Mouse (Mus musculus): ENCODE results near the gene Micall2. TPM values are rescaled to one million over a fixed set of nuclear protein-coding genes. Genes with fewer than 3 reads are reported as not detected.
"Not testable (repeated sequence)": the region's sequence is repeated elsewhere in the genome, so short reads cannot be mapped to it uniquely, and the experiment has no call there.

Gene Micall2
- total RNA-seq, 2 experiments from 2014 or later, result 2.5 to 8.0 TPM

DNA sequence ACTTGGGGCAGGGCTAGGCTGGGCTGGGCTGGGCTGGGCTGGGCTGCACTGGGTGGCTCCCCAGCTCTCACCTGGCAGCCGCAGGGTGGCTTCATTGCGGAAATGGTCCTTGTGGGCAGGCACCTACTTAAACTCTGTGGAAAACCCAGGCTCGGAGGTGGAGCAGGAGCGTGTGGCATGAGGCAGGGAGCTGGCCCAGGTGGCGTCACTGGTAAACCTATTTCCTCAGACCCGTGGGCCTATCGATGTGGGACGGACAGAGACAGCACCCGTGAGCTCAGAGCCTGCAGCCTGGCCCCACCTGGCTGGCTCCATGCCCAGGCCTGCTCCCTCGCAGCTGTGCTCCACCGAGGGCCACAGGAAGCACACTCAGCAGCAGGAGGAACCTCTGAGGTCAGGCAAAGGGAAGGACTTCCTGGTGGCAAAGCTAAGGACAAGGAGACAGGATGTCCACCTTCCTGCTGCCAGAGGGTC lies 3.5 kb downstream of the Micall2 start:
- ATAC-seq (replicated peaks; ENCODE audit: poor library complexity), result peak; percentile 12; the same call in 1 of the 2 replicates

DNA sequence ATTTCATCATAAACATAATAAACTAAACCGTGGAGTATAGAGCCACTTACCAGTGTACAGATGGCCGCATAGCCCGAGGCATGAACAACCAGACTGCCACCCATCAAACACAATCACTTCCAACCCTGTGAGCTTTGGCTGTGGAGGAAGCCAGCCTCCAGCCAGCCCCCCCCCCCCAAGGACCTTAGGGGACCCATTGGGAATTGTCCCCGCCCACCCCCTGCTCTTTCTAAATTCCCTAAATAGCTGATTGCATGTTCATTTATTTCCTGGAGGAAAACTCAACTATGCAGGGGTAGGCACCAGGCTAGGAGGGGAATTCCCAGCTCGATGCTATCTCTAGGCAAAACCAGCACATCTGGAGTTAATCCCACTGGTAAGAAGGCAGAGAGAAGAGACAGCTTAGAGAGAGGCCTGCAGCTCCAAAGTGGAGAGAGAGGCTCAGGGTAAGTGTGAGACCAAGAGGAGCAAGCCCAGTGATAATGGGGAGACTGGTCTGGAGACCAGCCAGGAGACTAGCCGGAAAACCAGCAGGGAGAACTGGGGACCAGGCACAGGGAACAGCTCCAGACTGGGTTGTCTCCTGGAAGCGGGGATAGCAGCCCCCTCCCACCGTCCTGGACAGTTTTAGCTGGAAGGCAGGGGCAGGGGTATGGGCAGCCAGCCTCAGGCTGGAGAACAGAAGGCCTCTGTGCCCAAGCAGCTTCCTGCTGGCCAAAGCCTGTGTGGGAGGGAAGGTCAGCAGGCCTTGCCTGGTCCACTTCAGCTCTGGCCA lies 5.2 kb downstream of the Micall2 start:
- ATAC-seq (replicated peaks; ENCODE audit: poor library complexity), result no peak

DNA sequence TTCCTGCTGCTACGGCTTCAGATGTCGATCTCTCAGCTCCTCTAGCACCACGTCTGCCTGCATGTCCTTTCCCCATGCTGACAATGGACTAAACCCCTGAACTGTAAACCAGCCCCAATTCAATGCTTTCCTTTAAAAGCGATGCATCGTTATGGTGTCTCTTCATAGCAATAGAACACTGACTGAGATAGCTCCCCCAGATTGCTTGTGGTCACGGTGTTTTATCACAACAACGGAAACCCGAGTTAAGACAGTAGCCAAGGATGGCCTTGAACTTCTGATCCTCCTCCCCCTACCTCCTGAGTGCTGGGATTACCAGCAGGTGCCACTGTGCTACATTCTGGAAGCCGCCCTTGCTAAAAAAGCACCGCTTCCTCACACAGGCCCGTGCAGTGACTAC lies 8.9 kb downstream of the Micall2 start:
- ATAC-seq (replicated peaks; ENCODE audit: poor library complexity), result peak; percentile 25

DNA sequence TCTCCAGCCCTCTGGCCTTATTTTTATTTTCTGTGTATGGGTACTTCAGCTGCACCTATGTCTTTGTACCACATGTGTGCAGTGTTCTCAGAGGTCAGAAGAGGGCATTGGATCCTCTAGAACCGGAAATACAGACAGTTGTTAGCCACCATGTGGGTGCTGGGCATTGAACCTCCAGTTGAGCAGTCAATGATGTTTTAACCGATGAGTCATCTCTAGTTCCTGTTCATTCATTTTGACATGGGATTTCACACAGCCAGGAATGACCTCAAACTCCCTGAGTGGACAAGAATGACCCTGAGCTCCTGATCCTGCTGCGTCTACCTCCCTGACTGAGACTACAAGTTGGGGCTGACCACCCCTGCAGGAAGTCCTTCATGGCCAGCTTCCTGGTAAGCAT lies 9.9 kb downstream of the Micall2 start:
- ATAC-seq (replicated peaks; ENCODE audit: poor library complexity), result peak; percentile 27

DNA sequence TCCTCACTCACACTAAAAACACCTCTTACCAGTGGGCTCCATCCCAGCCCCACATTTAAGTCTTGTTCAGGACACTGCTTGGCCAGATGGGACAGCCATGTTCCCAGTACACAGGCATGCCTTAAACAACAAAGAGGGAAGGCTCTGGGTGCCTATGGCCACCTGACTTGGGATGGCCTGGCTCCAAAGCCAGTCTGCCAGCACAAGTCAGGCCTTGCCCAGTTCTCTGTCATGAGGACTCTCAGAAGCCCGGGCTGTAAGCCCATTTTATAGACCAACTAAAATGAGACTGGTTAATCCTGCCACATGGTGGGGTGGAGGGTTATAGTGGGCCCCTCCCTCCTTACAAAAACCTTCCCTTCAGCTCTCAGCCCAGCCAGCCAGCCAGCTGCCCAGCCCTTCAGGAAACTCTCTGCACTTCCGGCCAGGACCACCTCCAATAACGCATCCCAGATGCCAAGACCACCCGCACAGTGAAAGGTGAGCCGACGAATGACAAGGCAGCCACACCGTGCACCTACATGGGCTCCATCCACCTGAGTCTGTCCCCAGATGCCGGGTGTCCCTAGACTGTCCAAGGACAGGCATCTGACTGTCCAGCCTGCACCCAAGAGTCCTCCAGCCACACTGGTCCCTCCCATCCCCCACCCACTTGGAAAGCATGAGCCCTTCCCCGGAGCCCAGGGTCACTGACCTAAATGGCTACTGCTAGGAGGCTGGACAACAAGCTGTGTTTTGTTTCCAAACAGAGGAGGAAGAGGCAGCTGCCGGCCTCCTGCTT lies 11.6 kb downstream of the Micall2 start:
- ATAC-seq (replicated peaks; ENCODE audit: poor library complexity), result no peak

DNA sequence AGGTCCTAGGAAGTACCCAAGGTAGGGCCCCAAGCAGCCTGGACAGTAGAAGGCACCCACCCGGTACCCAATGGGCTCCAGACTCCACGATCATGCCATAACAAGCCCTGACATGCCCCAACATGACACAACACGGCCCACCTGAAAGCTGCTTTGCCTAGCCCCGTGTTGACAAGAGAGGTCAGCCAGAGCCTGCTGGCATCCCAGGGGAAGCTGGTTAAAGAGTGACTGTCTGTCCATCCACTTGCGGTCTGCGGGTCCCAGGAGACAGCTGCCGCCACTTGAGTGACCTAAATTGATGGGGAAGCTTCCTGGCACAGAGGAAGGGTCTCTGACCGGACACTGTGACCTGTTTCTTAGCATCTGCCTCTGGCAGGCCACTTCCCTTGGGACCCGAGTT lies 13.0 kb downstream of the Micall2 start:
- no peak; the same call in 1 of the 2 replicates for ATAC-seq (replicated peaks; ENCODE audit: poor library complexity)

DNA sequence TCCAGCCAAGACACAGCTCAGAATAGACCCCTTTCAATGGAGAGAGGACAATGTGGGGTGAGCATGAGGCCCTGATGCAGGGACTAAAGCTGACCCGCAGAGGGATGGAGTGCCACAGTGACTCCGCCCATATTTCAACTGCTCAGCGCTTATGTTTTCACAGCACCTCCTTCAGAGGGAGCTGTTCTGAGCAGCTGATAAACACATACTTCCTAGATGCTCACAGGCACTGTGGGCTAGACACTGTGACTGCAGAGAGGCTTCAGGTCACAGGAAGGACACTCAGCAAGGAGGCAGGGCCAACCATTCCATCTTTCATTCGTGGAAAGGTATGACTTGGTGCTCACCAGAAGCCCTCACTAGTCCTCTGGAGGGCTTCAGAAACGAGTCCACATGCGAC lies 13.4 kb downstream of the Micall2 start:
- ATAC-seq (replicated peaks; ENCODE audit: poor library complexity), result peak; percentile 76

DNA sequence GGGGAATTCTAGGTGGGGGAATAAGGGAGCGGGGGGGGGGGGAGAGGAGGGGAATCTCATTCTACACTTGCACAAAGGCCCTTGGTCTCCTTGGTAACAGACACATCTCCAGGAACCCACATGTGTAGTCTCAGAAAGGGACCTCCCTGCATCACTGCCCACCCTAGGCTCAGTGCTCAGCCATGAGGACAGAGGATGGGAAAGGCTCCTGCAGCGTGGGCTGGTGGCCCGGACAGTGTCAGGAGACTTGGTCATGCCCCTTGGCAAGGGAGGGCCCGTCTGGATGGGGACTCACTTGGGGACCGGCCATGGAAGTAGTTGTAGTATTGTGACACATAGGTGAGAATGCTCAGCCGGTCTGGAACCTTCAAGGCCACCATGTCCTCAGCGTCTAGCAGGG lies 17.2 kb downstream of the Micall2 start:
- ATAC-seq (replicated peaks; ENCODE audit: poor library complexity), result no peak

DNA sequence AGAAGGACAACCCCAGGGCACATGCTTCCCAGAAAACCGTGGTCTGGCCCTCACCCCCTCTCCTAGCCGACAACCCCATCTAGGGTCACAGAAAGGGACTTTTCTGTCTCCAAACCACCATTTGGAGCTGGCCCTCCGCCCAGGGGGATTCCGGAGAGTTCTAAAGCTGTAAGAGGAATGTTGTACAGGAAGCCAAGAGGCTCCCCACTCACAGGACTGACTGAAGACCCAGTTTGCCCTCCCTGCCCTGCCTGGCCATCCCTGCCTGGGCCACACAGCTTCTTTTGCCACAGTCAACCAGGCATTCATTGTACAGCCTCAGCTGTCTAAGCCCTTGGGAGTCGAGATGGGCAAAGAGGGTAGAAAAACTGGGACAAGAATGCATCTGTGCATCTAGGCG lies 17.6 kb downstream of the Micall2 start:
- no peak for ATAC-seq (replicated peaks; ENCODE audit: poor library complexity)

DNA sequence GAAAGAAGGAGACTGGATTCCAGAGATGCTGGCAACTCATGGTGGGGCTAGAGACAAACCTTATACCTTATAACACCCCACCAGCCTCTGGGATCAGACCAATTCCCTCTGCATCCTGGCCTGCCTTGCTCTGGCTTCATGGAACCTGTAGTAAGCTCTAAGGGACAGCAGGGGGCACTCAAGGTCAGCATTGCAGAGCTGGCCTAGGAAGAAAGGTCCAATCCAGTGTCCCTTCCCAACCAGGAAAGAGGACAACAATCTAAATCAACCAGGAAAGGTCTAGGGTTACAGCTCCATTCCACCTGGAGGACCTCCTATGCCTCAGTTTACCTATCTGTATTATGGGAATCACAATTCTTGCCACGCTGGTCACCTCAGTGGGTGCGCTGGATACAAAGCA lies 18.4 kb downstream of the Micall2 start:
- ATAC-seq (replicated peaks; ENCODE audit: poor library complexity), result peak; percentile 86

DNA sequence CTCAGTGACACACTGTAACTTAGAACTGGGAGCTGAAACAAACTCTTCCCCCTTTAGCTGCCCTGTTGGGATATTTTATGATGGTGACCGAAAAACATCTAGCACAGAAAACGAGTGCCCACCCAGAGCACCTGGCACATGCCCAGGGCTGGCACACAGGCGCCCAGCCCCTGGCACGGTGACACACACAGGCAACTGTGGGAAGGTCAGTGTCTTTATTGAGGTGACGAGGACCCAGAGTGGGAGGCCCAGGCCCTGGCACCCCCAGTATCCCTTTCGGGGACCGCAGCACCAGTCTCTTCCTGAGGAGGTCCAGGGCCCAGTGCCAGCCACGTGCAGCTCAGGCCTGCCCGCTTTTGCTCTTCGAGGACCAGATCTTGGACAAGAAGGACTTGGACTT lies 29.6 kb downstream of the Micall2 start:
- ATAC-seq (replicated peaks; ENCODE audit: poor library complexity), result no peak

DNA sequence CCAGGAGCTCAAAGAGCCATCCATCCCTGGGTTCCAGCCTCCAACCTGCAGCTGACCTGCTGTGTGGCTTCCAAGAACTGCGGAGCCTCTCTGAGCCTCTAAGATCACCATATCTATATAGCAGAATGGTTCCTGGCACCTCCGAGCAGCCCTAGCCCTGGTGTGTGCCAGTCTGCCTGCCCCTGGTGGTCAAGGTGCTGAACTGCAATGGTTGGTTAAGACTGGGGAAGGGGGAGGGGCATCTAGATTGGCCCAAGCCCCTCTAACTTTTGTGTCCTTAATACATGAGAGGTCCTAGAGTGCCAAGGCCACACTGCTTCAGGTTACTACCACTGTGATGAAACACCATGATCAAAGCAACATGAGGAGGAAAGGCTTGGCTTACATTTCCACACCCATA lies 33.2 kb downstream of the Micall2 start:
- peak; percentile 83 for ATAC-seq (replicated peaks; ENCODE audit: poor library complexity)

DNA sequence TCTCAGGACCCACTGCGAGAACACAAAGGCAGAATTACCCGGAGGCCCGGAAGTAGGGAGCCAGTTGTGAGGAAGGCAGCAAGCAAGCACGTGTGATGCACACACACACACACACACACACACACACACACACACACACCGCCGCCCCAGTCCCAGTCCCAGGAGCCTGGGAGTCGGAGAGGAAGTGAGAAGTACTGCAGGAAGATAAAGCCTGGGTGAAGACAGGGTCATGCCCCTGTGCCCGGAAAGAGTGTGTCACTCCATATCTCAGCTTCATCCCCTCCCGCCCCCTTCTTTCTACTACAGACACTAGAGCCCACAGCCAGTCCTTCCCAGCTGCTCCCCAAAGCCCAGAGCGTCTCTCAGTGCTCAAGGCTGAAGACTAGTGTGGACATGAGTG lies 33.9 kb downstream of the Micall2 start:
- ATAC-seq (replicated peaks; ENCODE audit: poor library complexity), result peak; percentile 88

DNA sequence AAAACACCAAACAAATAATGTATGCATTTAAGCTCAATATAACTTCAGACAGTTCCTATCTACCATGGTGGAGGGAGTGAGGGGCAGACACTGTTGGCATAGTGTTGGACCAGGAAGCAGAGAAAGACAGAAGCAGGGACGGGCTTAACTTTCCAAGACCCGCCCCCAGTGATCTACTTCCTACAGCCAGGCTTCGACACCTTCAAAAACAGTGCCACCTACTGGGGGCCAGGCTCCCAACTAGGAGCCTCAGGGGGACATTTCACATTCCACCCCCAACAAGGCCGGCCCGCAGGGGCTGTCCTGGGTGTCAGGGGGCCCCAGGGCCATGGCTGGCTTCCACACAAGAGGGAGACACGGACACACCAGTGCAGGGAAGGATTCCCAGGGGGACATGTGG lies 39.2 kb downstream of the Micall2 start:
- ATAC-seq (replicated peaks; ENCODE audit: poor library complexity), result no peak

DNA sequence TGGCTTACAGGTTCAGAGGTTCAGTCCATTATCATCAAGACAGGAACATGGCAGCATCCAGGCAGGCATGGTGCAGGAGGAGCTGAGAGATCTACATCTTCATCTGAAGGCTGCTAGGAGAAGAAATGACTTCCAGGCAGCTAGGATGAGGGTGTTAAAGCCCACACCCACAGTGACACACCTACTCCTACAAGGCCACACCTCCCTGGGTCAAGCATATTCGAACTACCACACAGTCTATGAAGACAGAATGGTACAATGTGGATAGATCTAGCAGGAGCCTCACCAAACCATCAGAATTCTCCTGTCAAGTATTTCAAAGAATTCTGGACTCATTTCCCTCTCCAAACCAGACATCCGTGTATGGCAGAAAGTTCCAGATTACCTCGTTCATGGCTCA lies 40.3 kb downstream of the Micall2 start:
- not testable (repeated sequence) for ATAC-seq (replicated peaks; ENCODE audit: poor library complexity)

DNA sequence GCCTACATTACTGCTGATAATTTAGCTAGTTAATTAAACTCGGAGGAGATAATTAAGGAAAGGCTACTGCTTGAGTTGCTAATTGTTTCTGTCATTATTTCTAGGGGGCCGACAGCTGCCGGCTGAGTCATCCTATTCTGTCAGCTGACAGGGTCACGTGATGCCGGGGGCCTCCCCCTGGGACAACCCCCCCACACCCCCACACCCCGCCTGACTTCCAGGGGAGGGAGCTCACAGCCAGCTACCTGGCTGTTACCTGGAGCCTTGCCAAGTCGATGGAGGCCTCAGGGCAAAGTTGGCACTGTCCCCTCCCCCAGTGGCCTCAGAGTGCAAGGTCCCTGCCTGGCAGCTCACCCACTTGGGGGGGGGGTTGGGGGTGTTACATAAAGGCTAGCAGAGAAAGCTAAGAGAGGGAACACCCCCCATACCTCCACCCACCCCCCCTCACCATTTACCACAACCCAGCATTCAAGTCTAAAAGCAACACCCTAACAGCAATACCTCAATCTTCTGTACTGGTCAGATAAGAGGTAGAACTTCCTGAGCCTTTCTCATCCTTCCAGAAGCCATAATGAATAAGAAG lies 41.1 kb downstream of the Micall2 start:
- ATAC-seq (replicated peaks; ENCODE audit: poor library complexity), result peak; percentile 77

DNA sequence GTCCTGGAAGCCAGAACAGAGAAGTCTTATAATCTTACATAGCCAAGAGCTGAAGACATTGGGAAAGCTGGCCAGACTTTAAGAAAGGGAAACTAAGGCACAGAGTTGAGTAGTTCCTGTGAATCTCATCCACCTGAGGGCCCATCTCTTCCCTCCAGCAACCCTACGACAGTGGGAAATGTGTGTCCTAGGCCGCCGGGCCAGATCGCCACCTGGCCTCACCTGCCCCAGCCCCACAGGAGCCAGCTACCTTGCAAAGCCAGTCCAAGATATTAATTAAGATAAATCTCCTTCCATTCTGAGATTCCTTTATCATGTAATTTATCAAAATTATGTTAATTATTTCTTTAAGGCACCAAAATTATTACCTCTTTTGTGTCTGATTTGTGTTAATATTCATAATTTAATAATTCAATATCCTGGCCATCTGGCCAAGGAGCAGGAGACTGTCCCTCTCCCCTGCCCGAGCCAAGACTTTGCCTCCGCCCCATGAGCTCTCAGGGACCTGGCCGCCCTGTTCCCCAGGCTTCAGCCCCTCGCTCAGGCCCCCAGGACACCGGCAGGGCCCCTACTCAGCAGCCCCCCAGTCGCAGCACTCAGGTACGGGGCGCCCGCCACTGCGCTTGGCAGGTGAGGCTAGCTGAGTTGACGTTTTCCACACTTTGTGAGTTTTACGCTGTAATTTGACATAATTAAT lies 41.7 kb downstream of the Micall2 start:
- no peak for ATAC-seq (replicated peaks; ENCODE audit: poor library complexity)

DNA sequence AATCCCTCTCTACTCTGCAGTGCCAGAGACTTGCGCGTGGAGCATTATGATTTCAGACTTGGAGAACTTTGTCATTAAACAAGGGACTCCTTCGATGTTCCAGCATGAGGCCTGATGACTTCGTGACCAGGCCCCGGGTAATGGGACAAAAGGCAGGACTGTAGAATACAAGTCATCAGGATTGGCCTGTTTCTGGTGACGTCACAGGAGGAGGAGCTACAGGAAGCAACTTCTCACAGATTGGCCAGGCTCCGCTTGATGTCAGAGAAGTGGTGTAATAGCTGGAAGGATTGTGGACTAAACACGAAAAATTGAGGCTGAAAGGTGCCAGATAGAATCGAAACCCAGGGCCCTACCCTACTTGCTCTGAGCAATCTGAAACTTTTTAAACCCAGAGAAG lies 45.3 kb downstream of the Micall2 start:
- no peak for ATAC-seq (replicated peaks; ENCODE audit: poor library complexity)

DNA sequence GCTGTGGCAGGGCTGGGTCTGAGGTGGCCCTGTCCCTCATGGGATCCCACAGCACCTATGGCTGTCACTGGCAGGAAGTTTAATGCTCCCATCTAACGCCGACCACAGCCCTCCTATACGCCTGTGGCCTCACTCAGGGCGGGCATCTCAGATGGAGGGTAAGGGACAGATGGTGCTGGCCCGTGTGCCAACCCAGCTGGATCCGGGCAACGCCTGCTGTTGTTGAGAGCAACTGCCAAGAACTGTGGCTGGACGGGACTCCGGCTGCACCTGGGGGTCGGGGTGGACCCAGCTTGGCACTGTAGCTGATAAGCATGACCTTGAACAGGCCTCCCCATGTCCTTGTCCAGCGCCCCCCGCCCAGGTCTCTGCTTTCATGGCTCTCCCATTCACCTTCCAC lies 47.8 kb downstream of the Micall2 start:
- no peak for ATAC-seq (replicated peaks; ENCODE audit: poor library complexity)

DNA sequence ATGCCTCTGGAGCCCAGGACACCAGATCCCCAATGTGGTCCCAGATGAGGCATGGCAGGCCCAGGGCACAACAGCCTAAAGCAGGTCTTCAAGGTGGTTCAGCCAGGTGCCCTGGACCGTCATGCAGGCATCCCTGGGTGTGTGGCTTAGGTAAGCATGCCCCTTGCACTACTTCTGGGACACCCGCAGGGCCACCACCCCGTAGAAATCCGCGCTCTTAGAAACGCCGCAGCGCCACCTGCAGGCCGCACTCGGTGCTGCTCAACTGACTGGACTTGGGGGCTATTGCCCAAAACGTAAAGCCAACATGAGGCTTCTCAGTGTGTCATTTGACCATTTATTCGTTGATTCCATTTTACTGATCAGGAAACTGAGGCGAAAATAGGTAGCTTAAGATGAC lies 48.5 kb downstream of the Micall2 start:
- ATAC-seq (replicated peaks; ENCODE audit: poor library complexity), result peak; percentile 65

DNA sequence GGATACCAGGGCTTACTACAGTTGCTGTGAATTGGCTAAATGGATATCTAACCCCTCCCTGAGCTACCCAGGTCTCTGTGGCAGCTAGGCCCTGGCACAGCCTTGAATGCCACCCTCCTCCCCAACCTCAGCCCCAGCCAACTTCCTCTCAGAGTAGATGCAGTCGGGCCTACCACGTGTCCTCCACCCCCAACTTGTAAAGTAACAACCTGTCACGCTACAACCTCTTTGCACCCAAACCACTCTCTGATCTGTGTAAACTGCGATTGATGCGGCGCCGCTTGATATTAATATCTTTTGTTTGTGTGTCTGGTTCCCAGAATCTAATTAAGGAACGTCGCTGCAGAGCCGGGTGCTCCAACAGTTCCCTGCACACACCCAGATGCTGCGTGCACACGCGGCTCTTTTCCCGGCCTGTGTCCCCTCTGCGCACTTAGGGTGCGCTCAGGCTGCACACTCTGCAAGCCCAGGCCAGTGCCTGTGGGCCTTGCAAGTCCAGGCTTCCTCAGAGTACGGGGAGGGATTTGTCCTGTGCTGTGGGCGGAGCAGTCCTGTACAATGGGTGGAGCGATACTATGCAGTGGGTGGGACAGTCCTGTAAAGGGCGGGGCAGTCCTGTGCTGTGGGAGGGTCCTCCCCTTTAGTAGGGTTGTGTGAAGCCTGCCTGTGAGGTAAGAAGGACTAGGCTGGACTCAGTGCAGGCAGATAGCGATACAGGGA lies 49.4 kb downstream of the Micall2 start:
- ATAC-seq (replicated peaks; ENCODE audit: poor library complexity), result peak; percentile 93

Data from megakaryocyte progenitor cell, adult 5-6 weeks (primary cell).